Mouse (Mus musculus) olfactory bulb, adult 2 months (tissue): ENCODE data around the gene Gm19345.

ENCODE experiments used
- CTCF ChIP-seq: fragments of 200-500 bp; IDR thresholded peaks from 2 replicates; pipeline ENCODE4 v1.5.1; 2012; ENCODE audit warnings: low read depth, mild to moderate bottlenecking, low read length, moderate library complexity; ENCODE audit not compliant: insufficient read depth
- POLR2A ChIP-seq: fragments of 200-500 bp; IDR thresholded peaks from 2 replicates; pipeline ENCODE4 v1.6.1; 2012; ENCODE audit warnings: mild to moderate bottlenecking, low read depth, low read length, moderate library complexity; ENCODE audit not compliant: insufficient read depth

- peak; percentile 71 for TF ChIP-seq CTCF
- TF ChIP-seq POLR2A: no peak
Measured at GRCm38 (mm10) chr7:19843561-19843960, 8.2 kb upstream of the Gm19345 start.
